Mouse (Mus musculus): ENCODE measurements around the gene Pds5b.
"Not testable (repeated sequence)": the region's sequence is repeated elsewhere in the genome, so short reads cannot be mapped to it uniquely, and the experiment has no call there.

The Pds5b gene

GRCm38 (mm10) chr5:150822781-150823180 lies 149.2 kb downstream of the Pds5b start:
- no peak for DNase-seq (ENCODE audit: low read depth)

DNA sequence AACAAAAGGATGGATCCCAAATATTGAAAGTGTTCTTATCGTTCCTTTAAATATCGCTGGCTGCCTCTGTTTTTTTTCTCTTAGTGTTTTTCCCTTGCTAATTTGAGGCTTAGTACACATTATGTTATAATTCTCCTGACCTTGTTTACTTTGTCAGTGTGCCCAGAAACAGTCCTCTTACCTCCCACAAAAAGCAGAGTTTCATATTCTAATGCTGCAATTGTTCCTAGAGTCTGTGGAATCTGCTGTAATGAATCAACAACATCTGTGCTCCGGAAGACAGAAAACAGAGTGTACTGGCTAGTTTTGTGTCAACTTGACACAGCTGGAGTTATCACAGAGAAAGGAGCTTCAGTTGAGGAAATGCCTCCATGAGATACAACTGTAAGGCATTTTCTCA lies 149.8 kb downstream of the Pds5b start:
- no peak for DNase-seq (ENCODE audit: low read depth)

DNA sequence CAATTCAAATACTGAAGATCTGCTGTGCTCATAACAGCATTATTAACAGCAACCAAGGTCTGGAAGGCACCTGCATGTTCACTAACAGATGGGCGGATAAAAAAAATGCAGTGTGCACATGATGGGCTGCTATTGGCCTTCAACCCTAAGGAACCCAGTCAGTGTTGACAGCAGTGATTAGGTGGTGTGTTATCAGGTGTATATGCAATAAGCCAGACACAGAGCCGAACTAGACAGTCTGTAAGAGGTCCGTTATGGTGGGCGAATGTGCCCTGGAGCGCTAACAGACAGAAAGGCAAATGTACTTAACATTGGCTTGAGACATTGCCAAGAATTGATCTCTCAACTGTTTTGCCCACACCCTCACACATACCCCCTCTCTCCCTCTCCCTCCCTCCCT lies 156.0 kb downstream of the Pds5b start:
- DNase-seq (ENCODE audit: low read depth): no peak

DNA sequence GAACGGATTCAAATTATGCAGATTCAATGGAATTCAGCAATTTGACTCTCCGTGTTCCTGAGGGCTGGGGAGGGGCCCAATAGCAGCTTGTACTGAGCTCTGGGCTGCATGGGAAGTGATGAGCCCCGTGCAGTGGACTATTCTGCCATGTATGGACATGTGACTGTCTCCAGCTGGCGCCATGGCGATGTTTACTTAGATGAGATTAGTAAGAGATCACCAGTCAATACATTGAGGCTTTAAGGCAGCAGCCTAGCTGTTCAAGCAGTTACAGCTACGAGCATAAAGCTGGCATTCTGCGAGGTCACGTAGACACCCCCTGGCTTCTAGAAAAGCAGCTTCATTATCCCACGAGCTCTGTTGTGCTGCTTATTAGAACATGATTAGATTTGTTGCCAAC lies 157.2 kb downstream of the Pds5b start:
- no peak for DNase-seq (ENCODE audit: low read depth)

DNA sequence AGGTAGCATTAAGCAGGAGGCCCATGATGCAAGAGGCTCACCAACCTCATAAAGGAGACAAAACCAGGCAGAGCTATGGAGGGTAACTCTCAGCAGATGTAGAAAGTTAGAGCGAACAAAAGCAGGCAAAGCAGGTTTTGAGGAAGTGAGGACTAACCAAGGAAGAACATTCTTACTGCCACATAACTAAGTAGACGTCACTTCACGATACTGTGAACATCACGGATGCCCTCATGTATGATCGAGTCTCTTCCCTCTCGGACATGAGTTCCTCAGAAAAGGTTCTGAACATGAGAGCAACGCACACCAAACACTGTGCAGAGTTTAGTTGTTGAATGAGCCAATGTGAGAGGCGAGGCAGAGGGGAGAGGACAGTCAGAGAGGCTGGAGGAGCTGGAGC lies 163.2 kb downstream of the Pds5b start:
- no peak for DNase-seq (ENCODE audit: low read depth)

GRCm38 (mm10) chr5:150839688-150840541 lies 166.4 kb downstream of the Pds5b start:
- peak; percentile 41 for DNase-seq (ENCODE audit: low read depth)

- no peak for DNase-seq (ENCODE audit: low read depth)
These were observed 167.1 kb downstream of the Pds5b start for GRCm38 (mm10) chr5:150840596-150840995.

- no peak for DNase-seq (ENCODE audit: low read depth)
These were observed 172.4 kb downstream of the Pds5b start for GRCm38 (mm10) chr5:150845961-150846360.

GRCm38 (mm10) chr5:150850821-150851220 lies 177.3 kb downstream of the Pds5b start:
- no peak for DNase-seq (ENCODE audit: low read depth)

DNA sequence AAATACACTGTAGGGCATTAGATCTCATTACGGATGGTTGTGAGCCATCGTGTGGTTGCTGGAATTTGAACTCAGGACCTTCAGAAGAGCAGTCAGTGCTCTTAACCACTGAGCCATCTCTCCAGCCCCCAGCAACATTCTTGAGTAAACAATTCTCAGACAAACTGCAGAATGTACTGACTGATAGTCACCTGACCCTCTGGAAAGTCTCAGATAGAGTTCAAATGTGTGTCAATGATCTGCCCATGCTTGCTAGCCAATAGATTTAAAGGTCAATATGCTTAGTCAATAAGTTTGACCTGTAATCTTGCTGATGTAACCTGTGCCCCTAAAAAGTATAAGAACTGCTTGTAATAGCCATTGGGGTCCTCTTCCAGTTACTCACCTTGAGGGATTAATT lies 178.6 kb downstream of the Pds5b start:
- not testable (repeated sequence) for DNase-seq (ENCODE audit: low read depth)

GRCm38 (mm10) chr5:150854506-150854905 lies 181.0 kb downstream of the Pds5b start:
- DNase-seq (ENCODE audit: low read depth): no peak

- no peak for DNase-seq (ENCODE audit: low read depth)
These were observed 186.2 kb downstream of the Pds5b start for GRCm38 (mm10) chr5:150859642-150860194.
